Mouse (Mus musculus): ENCODE results near the gene Plcb4. TPM values are rescaled to one million over a fixed set of nuclear protein-coding genes. Genes with fewer than 3 reads are reported as not detected.
"Not testable (repeated sequence)": the region's sequence is repeated elsewhere in the genome, so short reads cannot be mapped to it uniquely, and the experiment has no call there.

Plcb4 gene
- polyA plus RNA-seq, 1 experiment, result 22.0 TPM

DNA sequence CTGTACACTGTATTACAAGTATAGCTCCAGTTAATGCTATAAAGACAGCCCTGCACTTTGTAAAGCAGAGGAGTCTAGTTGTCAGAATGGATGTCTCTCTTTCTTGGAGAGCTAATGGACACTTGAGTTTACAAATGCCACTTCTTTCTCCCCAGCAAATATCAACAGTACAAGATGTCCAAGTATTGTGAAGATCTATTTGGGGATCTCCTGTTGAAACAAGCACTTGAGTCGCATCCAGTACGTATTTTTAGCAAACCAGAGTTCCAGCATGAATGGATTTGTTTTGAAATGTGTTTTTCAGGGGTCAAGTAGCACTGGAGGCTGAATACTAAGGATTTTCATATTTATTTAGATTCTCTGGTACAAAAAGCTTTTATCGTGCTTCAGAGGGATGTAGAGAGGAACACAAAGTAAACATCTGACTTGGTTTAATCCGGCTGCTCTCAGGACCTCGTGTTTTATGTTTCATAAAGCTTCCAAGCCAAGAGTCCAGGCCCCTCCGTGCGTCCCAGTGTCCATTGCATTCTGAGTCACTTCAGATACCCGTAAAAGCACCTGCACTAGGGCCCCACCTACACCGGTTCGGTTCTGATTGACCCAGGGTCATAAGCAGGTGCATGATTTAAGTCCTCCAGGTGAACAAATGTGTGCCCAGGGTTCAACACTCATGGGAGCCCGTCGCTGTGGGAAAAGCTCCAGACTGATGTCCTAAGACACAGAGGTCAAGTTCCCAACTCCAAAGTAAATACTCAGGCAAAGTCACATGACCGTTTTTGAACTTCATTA lies 296.1 kb downstream of the Plcb4 start:
- DNase-seq (ENCODE audit: low read depth), result no peak

DNA sequence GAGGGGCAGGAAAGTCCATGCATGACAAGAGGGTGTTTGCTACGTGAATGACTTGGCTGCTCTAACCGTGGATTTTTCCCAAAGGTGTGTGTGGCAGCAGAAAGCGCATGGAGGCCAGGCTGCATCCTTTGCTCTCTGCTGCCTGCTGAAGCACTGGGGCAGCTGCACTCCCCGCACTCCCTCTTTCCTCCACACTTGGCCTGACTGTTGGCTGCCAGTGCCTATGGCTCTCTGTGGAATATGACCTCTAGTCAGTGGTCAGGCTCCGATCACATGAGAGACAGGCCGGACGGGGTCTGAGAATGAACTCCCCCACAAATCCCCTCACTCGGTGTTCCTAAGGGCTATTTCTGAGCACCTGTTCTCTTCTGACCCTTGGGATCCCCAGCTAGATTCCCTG lies 297.0 kb downstream of the Plcb4 start:
- no peak for DNase-seq (ENCODE audit: low read depth)

DNA sequence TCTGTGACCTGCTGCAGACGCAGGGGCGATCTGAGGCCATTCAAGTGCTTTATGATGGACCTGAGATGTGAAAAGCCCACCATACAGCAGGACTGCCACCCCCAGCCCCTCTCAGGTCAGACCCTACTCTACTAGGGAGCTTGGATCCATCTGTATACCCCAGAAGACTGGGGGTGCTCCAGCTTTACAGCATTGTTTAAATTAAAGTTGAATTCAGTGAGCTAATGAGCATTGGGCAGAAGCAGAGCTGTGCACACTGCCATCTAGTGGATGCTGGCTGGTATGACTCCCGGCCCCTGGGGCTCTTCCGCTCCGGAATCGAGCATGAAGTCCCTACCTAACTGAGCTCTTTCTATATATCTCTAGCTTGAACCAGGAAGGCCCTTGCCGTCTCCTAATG lies 298.9 kb downstream of the Plcb4 start:
- no peak for DNase-seq (ENCODE audit: low read depth)

DNA sequence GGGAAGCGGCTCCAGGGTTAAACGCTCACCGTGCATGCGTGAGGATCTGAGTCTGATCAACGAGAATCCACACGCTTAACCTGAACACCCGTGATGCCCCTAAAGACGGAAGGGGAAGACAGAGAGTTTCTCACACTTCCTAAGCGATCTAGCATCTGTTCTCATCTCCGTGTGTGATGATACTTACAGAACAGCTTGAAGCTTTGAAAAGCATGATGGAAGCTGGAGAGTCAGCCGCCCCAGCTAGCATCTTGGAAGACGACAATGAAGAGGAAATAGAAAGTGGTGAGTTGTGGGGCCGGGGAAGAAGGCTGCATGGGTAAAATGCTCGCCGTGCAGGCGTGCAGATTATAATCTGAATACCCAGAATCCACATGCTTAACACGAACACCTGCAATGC lies 299.6 kb downstream of the Plcb4 start:
- DNase-seq (ENCODE audit: low read depth), result no peak

DNA sequence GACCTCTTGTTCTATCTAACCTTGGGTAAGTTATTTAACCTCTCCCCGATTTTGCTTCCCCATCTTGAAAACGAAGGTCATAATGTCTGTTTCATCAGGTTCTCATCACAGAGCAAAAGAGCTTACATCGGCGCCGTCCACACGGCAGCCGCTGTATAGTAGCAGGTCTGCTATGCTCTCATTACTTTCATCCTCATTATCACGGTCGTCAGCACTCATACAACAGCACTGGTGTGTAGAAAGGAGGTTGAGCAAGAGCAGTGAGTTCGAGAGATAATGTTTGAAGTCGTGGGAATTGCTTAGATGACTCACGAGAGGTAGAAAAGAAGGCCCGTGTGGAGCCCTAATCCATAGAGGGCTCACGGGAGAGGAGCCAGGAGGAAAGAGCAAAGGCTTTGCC lies 304.3 kb downstream of the Plcb4 start:
- no peak for DNase-seq (ENCODE audit: low read depth)

DNA sequence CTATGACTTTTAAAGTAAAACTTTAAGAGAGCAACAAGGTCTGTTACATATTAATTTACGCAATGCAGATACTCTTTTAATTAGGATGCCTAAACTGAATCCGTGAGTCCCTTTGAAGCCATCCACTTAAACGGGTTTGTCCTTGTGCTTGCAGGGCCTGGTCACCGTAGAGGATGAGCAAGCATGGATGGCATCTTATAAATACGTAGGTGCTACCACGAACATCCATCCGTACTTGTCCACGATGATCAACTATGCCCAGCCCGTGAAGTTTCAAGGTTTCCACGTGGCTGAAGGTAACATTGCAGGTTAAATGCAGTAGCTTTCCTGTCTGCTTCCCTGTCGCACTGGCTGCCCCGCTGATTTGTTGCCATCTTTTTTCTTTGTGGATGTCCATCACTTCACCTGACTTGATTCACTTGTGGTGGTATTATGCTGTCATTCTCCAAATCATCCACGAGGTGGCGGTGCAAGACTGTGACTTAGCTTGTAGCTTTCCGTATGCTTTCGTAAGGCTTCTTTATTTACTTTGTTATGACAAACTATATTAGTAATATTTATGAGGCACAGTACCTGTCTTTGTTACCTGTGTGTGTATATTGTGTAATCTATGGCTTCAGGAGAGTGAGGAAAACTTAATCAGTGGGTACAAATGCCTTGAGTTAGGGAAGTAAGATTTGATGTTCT lies 308.2 kb downstream of the Plcb4 start:
- no peak for DNase-seq (ENCODE audit: low read depth)

DNA sequence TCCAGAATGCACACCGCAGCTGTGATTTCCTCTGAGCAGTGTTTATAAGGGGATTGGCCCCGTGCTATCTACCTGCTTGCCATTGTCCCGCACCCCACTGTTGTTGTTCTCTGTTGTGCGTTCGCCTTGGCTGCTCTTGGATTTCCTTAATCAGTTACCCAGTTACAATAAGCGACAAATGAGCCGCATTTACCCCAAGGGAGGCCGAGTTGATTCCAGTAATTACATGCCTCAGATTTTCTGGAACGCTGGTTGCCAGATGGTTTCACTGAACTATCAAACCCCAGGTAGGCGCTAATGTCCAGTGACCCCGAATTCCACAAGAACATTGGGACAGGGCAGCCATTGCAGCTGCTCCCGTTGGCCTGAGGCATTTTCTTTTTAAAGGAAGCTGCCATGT lies 309.3 kb downstream of the Plcb4 start:
- no peak for DNase-seq (ENCODE audit: low read depth)

DNA sequence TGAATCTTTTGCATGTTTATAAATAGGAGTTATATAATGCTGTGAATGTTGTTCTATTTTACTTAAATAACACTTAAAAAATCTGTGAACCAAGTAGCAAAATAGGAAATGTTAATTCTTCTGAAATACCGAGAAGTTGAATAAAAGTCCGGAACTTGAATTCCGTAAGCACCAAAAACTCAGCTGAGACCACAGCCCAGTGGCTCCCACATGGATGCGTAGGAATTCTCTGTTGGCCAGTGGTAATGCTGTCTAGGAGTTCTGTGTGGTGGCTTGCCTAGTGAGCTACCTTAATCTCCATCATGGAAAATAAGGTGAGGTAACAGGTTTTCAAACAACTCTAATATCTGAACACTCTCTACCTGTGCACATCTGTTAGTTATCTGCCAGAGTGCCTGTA lies 312.1 kb downstream of the Plcb4 start:
- DNase-seq (ENCODE audit: low read depth), result no peak

DNA sequence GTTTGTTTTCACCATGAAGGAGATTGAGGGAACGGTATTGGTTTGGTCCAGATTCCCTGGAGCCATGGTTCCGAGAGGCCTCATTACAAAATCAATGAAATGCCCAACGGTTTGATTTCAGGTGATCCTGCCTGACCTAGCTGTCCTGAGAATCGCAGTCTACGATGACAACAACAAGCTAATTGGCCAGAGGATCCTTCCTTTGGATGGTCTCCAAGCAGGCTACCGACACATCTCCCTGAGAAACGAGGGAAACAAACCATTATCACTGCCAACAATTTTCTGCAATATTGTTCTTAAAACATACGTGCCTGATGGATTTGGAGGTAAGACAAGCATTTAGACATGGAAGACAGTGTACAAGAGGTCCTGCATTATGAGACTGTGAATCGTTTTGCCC lies 317.2 kb downstream of the Plcb4 start:
- DNase-seq (ENCODE audit: low read depth), result no peak

DNA sequence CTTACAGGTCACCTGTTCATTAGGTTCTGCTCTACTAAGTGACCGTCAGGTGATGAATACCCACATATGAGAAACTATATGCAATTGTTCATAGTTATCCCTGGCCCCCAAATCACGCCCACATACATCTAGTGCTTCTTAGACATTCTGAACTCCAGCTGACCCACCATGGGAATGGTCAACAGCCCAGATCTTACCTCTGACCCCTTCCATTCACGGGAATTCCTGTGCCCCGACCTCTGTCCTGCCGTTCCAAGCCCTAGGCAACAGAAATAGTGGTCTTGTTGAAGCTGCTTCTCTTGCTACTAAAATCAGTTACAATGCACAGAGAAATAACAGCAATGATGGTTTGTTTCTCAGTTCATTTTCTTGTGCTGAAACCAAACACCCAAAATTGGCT lies 320.0 kb downstream of the Plcb4 start:
- no peak for DNase-seq (ENCODE audit: low read depth)

DNA sequence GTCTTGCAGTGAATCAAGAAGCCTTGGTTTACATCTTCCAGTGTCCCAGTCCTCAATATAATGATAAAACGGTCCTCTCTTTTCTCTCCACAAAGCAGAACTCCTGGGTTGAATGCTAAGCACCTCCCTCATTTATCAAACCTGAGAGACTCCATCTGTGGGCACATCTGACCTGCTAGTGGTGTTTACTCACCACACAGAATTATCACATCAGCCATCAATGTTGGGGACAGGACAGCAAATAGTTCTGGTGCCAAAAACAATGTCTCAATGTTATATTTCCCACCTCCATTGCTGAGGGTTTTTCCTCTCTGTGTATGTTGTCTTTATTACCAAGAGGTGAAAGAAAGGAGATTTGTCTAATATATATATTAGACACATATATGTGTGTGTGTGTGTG lies 321.6 kb downstream of the Plcb4 start:
- no peak for DNase-seq (ENCODE audit: low read depth)

DNA sequence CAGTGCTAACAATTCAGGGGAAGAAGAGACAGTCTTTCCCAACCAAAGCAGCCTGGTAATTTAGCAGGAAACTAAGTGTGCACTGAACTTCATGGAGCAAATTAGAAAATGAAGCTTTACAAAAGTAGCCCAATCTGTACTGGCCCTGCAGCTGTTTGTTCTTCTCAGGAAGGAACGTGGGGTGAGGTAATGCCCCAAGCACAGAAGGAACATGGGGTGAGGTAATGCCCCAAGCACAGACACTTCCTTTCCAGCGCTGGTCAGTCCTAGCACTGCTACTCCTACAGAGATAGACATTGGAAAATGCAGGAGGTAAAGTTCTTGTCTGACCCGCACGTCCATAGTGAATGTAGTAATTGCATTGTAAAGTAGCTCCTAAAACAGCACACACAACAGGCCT lies 325.2 kb downstream of the Plcb4 start:
- no peak for DNase-seq (ENCODE audit: low read depth)

DNA sequence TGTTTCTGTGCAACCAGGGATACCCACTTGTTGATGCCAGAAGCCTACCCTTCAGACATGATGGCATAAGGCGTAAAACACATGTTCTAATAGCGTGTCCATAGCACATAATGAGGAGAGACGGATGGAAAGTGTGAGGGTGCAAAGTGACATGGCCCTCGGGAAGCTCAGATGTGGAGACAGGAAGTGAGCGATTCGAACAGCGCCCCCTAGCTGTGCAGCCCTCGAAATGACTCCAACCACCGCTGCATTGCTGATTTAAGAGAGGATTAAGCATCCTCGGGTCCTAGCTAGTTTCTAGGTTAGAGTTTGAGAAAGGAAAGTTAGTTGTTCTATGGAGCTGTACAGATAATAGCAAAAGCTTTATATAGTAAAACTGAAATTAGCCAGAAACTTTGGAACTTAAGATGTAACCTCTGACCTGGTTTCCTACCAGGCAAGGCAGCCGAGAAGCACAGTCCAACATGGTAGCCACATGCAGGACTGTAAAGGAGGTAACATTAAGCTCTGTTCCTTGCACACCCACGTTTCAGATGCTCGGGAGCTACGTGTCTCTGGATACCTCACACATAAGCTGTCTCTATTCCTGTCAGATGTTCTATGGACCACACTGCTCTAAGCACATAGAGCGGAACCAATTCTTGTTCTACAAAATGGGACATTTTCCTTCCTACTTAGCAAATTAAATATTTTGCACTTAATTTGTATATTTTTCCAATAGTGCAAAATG lies 326.9 kb downstream of the Plcb4 start:
- DNase-seq (ENCODE audit: low read depth), result no peak

DNA sequence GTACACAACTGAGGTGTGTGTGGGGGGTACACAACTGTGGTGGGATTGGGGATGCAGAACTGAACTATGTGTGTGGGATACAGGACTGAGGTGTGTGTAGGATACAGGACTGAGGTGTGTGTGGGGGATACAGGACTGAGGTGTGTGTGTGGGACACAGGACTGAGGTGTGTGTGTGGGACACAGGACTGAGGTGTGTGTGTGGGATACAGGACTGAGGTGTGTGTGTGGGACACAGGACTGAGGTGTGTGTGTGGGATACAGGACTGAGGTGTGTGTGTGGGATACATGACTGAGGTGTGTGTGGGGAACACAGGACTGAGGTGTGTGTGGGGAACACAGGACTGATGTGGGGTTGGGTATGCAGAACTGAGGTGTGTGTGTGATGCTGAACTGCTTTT lies 329.7 kb downstream of the Plcb4 start:
- DNase-seq (ENCODE audit: low read depth), result not testable (repeated sequence)

DNA sequence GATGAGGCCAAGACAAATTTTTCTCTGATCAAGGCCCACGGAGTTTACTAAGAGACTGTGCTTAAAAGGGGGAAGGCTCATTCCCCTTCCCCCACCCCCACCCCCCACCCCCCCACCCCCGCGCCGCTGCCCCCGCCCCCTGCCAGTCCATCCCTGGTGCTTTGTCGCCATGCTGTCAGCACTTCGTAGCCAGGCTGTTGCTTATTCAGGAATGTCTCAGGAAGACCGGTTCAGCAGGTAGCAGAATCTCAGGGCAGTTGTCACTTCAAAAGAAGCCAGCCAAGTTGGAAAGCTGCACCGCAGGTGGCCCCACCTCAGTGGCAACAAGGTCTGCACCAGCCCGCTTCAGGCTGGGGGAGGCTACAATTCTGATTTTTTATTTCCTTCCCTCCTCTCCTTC lies 331.9 kb downstream of the Plcb4 start:
- DNase-seq (ENCODE audit: low read depth), result not testable (repeated sequence)

DNA sequence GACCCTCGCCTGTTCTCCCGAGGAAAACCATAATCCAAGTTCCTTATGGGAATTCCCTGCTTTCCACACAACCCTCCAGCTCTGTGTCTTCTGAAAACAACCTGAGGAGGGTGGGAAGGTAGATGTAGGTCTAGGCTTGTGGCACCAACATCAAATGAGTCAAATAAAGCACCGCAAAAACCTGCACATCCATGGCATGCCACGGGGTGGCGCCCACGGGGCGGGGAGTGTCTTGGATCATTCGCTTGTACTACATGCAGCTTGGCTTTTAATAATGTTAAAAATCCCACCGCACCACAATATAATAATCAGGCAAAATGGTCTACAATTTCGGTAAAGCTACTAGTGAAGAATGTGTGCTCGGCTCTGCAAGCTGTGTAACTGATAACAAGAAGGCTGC lies 334.5 kb downstream of the Plcb4 start:
- no peak for DNase-seq (ENCODE audit: low read depth)

DNA sequence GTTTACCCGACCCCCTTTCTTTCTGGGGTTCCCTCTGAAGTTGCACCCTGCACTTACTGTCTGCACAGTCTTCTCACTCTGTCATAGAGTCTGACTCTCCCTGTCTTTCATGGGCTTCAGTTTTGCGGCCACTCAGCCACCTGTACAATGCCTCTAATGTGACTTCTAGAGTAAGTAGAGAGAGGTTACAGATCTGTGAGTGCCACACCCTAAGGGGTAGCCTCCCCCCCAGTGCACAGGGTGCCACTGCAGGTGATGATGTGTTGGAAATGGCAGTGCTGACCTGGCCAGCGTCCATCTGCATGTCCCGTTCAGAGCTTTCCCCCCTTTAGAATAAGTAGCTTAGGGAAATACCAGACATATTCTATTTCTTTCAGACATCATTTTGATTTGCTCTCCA lies 336.4 kb downstream of the Plcb4 start:
- DNase-seq (ENCODE audit: low read depth), result no peak

DNA sequence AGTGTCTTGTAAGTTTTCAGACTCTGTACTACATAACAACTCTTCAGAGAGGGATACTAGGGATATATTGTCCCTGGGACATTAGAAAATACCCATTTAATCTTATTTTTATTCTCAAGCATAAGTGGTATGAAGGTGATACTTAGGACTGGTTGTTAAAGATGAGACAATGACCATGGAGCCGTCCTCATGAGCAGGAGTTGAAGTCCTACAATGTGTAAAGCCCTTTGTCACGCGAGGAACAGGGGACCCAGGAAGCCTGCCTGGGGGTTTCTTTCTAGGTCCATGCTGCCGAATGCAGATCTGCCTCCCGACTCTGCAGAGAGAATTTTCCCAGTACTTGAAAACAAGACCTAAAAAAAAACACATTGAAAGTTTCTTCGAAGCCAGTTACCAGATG lies 338.1 kb downstream of the Plcb4 start:
- DNase-seq (ENCODE audit: low read depth), result no peak

DNA sequence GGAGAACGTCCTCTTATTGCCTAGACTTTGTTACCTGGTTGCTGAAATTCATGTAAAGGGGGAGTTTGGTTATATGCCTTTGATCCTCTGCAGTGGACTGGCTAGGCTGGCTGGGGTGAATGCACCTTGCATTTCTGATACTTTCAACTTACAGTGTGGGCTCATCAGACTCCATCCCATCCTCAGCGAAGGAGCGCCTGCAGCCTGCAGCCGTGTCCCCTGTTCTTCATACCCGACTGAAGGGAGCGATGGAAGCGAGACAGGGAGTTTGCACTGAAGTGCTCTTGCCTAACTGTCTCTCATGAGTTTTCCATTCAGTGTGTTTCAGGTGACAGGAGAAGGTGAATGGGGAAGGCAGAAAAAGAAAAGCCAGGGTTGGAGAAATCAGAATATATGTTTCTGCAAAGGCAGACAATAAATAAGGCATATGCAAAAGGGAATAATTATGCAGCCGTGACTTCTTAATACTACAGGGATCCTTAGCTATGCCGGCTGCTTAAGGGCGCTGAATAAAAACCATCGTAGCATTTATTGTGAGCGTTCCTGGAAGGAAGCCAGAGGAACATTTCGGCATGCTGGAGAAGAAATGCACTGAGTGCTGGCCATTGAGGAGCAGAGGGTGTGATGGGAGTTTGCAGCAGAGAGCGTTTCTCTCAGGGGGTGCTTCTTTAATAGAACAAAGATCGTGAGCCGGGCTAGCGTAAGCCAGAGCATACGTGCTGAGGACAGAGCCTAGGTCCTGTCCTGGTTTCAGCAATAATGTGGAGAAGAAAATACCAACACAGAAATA lies 338.7 kb downstream of the Plcb4 start:
- DNase-seq (ENCODE audit: low read depth), result no peak

DNA sequence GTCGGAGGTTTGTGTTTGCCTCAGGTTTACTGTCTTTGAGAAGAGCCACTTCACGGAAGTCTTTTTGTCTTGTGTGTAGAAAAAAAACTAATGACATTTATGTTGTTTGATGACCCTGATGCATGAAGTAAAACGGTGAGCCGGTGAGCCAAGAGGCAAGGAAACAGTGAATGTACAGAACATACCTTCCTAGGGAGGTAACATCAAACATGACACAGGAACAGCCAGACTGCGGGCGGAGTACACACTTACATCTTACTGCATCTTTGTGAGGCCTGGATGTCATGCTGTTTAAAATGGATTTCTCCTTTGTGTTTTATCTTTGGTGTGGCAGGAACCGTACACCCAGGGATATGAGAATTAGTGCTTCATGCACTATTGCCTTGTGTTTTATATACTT lies 340.1 kb downstream of the Plcb4 start:
- no peak for DNase-seq (ENCODE audit: low read depth)

DNA sequence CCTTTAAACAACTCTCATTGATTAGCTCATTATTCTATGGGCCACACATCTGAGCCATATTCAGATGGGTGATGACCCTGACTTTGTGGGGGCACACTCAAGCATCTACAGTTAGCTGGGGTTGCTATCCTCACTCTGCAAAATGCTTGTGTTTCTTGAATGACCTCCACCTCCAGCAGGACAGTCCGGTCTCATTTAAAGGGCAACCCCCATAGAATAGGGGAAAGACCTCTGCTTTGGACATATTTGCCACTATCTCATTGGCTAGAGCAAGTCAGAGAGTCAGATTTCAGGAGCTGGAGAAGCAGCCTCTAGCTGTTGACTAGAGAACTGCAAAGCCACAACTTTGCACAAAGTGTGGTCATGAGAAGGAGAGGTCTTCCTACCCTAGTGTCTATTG lies 340.6 kb downstream of the Plcb4 start:
- no peak for DNase-seq (ENCODE audit: low read depth)

DNA sequence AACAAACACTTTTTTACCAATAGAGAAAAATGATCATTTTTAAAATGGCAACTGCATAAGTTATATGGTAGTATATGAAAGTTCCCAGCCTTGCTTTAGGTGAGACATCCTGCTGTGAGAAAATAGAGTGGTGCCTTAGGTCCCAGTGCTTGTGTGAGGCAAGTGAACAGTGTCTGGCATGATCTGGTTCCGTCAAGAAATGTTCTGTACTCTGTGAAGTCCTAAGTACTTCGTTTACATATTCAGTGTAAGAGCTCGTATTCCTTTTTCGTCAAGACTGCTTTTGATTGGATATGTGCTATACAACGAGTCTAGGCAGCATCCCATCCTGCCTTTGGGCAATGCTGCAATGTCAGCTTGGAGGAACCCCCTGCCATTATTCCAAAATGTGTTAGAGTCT lies 342.1 kb downstream of the Plcb4 start:
- no peak for DNase-seq (ENCODE audit: low read depth)
